Mouse (Mus musculus) 3T3-L1 (cell line): ENCODE measurements at regions not wholly inside any gene's neighbourhood (a gene's known extent, or its start where the extent isn't known, plus 50 kb on each side); places are given as distances from the start of the nearest gene placed in this dataset.

Experiments
- DNase-seq: peaks from one replicate; pipeline ENCODE4 v3.0.0-alpha.2; 2015; ENCODE audit warnings: low read depth, low spot score

- DNase-seq = no peak
Measured at GRCm38 (mm10) chr12:106128944-106129724, 119.1 kb downstream of the Vrk1 start.

DNA sequence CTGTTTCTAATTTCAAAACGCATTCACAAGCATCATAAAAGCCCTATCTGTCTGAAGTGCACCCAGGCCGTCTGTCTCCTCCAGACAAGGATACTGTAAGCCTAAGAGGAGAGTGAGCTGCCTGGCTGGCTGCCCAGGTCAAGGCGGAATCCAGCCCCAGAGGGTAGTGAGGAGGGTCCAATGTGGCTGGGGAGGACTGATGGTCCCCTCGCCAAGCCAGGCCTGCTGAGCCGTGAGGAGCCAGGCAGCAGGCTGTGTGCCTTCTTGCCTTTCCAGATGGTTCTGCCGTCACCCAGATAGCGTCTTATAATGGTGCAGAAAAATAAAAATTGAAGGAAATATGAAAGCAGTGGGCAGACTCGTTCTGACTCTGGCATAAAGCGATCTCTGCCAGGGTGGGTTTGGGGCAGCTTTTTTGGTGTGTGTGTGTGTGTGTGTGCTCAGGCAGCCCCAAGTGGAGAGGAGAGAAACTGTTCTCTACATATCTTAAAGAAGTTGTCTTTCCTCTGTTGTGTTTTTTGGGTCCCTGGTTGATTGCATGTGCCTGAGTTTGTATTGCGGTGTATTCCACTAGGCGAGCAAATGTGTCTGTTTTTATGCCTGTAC is 120.1 kb downstream of the Vrk1 start:
- DNase-seq = no peak

DNA sequence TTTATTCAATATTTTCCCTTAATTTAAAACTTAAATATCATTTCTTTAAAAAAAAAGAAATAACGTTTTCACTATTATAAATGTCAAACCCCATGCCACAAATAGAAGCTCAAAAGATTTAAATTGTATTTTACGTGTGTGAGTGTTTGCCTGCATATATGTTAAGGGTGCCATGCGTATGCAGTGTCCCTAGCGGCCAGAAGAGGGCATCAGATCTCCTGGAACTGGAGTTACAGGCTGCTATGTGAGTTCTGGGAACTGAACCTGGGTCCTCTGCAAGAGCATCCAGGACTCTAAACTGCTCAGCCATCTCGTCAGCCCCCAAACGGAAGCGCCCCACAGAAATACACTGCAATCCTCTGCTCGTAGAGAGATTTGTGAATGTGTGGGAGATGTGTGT is 122.7 kb downstream of the Vrk1 start:
- DNase-seq = no peak

GRCm38 (mm10) chr12:106138466-106138865 is 128.4 kb downstream of the Vrk1 start:
- DNase-seq = no peak

DNA sequence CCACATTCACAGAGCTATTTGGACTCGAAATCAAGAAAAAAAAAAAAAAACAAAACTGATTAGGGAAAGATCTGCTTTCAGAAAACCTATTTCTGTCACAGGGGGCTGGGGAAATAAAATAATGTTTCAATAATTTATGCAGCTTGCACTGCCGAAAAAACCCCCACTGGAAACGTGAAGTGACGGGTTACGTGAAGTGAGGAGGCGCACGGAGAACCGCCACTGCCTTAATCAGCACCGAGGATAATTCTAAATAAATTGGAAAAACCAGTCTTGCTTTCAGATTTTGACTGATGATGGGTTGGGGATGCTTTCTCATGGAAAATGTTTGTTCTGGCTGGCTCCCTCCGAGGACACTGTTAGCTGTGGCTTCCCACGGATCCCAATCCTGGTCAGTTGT is 129.5 kb downstream of the Vrk1 start:
- DNase-seq = no peak

DNA sequence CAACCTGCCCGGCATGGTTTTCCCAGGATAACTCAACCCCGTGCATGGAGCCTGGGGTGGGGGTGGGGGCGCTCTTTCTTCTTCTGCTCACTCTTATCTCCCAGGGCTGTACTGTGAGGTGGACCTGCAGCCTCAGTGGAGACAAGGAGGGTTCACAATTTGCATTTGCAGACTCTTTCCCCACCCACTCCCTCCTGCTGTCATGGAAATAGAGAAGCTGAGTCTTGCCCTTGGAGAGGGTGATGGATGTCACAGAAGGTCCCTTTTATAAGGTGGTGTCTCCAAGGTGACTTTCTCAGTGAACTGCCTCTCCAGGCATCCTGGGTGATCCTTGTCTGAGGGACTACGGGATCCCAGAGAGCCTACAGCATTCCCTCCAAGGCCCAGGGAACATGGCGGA is 129.9 kb downstream of the Vrk1 start:
- DNase-seq = no peak

GRCm38 (mm10) chr12:106140671-106141070 is 130.6 kb downstream of the Vrk1 start:
- no peak for DNase-seq

GRCm38 (mm10) chr12:106143548-106143947 is 133.5 kb downstream of the Vrk1 start:
- no peak for DNase-seq

GRCm38 (mm10) chr12:106156837-106157236 is 146.8 kb downstream of the Vrk1 start:
- DNase-seq = no peak

GRCm38 (mm10) chr12:106157827-106158226 is 147.8 kb downstream of the Vrk1 start:
- DNase-seq = no peak

GRCm38 (mm10) chr12:106158620-106159019 is 148.6 kb downstream of the Vrk1 start:
- no peak for DNase-seq

- DNase-seq = no peak
Measured at GRCm38 (mm10) chr12:106171301-106171700, 161.3 kb downstream of the Vrk1 start.

DNA sequence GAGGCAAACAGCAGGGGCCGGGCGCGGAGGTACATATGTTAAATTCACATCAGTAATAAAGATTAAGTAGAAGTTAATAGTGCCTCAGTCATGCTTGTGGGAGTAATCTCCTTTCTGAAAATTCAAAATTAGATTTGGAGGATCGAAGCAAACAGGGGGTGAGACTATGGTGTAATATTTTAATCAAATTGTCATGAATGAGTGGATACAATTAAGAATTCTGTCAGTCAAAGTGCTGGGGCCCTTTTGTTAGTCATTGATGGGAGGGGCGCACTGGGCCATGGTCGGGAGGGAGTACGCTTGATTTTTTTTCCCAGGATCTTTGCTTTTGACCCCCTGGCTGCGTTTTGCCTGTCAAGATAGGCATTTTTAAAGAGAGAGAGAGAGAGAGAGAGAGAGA is 163.2 kb downstream of the Vrk1 start:
- no peak for DNase-seq

DNA sequence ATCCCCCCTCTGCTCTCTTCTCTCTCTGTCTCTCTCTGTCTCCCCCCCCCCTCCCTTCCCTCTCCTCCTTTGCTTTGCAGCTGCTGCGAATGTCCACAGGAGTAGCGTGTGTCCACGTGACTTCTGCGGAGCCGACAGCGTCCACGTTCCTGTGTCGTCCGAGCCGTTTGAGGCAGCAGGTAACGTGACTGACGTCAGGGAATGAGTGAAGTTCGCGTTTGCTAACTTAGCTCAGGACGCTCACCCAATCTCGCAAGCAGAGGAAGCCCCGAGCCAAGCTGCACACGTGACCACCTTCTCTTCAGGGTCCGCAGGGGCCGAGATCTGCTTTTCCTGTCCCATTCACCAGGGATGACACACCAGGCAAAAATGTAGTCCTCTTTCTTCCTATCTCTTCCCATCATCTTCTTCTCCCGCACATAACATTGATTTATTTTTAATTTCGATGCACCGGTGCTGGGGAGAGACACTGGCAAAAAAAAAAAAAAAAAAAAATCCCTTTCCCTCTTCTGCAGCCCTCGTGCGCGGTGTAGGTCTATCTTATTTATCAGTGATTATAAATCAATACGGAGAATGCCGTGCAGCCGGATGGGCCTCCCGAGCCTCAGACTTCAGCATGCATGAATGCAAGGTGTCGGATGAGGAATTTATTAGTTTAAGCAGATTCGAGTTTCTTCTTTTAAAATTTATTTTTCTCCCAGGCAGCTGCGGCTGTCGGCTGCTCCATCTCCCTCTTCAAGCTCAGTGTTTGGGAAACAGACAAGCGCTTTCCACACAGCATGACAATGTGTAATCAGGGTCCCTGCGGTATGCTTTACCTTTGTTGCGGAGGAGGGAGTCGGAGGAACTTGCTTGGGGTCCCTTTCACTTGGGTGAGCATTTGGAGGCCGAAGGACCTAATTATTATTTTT is 164.3 kb downstream of the Vrk1 start:
- no peak for DNase-seq

GRCm38 (mm10) chr12:106174981-106175700 is 165.1 kb downstream of the Vrk1 start:
- DNase-seq = no peak

- no peak for DNase-seq
Measured at GRCm38 (mm10) chr12:106177302-106177701, 167.3 kb downstream of the Vrk1 start.

GRCm38 (mm10) chr12:106177861-106178260 is 167.8 kb downstream of the Vrk1 start:
- no peak for DNase-seq

DNA sequence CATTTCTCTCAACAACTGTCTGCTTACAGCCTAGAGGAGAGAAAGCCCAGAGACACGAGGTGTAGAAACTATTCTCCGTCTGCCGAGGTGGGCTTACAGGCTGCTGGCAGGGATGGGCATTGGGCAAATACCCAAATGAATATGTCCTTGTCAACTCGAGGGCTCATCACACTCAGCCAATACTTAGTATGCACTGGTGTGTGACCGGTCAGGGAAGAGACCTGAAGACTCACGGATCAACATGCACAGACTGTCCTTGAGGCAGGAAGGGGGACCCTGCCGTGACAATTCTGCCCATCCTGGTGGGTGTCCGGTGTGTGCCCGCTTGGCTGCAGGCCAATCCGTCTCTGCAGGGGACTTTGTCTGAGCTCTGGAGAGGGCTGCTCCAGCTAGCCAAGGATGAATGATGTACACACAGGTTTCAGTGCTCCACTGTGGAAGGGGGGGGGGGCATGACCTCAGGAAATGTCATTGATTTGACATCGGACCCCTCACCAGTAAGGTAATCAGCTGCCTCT is 168.7 kb downstream of the Vrk1 start:
- DNase-seq = no peak

DNA sequence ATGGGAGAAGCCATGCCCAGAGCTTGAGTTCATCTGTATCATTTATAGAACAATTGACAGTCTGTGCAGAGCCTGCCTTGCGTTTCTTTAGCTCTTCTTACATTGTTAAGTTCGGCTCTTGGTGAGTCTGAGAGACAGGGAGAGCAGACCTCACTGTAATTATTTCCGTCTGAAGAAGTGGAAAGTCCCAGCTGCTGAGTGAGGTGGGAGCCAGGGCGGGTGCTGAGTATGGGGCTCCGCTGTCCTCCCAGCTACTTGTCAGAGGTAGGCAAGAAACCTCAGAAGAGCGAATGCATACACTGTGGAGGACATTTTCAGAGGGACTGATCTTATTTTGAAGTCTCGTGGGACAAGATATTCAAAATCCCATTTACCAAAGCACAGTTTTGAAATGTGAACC is 172.9 kb downstream of the Vrk1 start:
- no peak for DNase-seq

DNA sequence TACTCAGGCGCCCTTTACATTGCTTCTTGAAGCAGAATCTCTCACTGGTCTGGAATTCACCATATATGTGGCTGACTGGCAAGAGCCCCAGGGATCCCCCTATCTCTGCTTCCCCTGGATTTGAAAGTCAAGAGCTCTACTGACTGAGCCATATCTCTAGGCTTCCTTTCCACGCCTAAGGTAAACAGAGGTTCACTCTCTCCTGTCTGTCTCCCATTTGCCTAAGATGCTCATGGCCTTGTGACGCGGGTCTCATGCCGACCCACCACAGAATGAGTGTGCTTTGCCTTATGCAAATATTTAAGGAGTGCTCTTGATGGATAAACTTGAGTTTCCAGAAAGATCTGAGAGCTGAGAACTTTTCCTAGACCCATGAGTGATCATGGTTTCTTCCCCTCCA is 173.9 kb downstream of the Vrk1 start:
- no peak for DNase-seq

GRCm38 (mm10) chr12:106185398-106186077 is 175.5 kb downstream of the Vrk1 start:
- no peak for DNase-seq
